Mouse (Mus musculus) liver, adult 2 months (tissue): ENCODE results near the gene Mrpl23.

Experiments used
- CTCF ChIP-seq: fragments of 200-500 bp; IDR thresholded peaks from 2 replicates; pipeline ENCODE4 v1.5.1; 2011; ENCODE audit warnings: low read depth, low read length, control low read depth
- POLR2A ChIP-seq: fragments of 200-500 bp; IDR thresholded peaks from 2 replicates; pipeline ENCODE4 v1.6.1; 2011; ENCODE audit warnings: low read length, control low read depth; ENCODE audit not compliant: insufficient read depth; ENCODE audit errors: extremely low read depth

- no peak for TF ChIP-seq CTCF
- no peak for TF ChIP-seq POLR2A
Measured at GRCm38 (mm10) chr7:142551691-142552090, 19.2 kb downstream of the Mrpl23 start.
